Mouse (Mus musculus): ENCODE results near the gene Chd3. TPM values are rescaled to one million over a fixed set of nuclear protein-coding genes. Genes with fewer than 3 reads are reported as not detected.
"Not testable (repeated sequence)": the region's sequence is repeated elsewhere in the genome, so short reads cannot be mapped to it uniquely, and the experiment has no call there.

The Chd3 gene
- total and polyA plus RNA-seq, 2 experiments from 2014 or later = 74.7 to 381 TPM

GRCm38 (mm10) chr11:69322010-69322409 is 47.2 kb downstream of the Chd3 start:
- Histone ChIP-seq H3K4me1 (ENCODE audit: insufficient read depth) (peaks cover 22% of the 10 kb centered on the region), H3K27ac (ENCODE audit: low read depth, low read length) (no peak overlapping the region)
- DNase-seq = no peak

GRCm38 (mm10) chr11:69321580-69321979 is 47.6 kb downstream of the Chd3 start:
- ATAC-seq = no peak
- 95% methylated on average over 6 of the region's 6 CpGs for WGBS
- H3K9me3 ChIP-seq (ENCODE audit: low read length) = no peaks in the 10 kb centered on the region
- H3K4me1 ChIP-seq (ENCODE audit: insufficient read depth) = peaks cover 22% of the 10 kb centered on the region
- H3K27ac ChIP-seq (ENCODE audit: low read depth, low read length) = no peak overlapping the region
- H3K9ac ChIP-seq = 0 out of 2 replicates have a peak overlapping the region, but pooled peaks have one; percentile 81
- no peaks in the 10 kb centered on the region for H3K27me3 ChIP-seq (ENCODE audit: insufficient read depth, low read length)
- peaks cover 24% of the 10 kb centered on the region for H3K36me3 ChIP-seq (ENCODE audit: insufficient read depth)
- TF ChIP-seq CTCF (IDR thresholded peaks at IDR 0.05; ENCODE audit: low read depth) = no peak
- DNase-seq = no peak
- H3K4me2 ChIP-seq (ENCODE audit: low read depth) = peak overlapping the region; percentile 79; the same call in 1 of the 2 replicates
- H3K4me3 ChIP-seq (ENCODE audit: low read depth, low read length) = no peak overlapping the region

More at GRCm38 (mm10) chr11:69322010-69322409, 47.2 kb downstream of the Chd3 start:
- Histone ChIP-seq H3K9ac (peak overlapping the region; percentile 81; the same call in 1 of the 2 replicates), H3K27me3 (ENCODE audit: insufficient read depth, low read length) (no peaks in the 10 kb centered on the region), H3K4me3 (ENCODE audit: low read depth, low read length) (no peak overlapping the region; the same call in 1 of the 2 replicates), H3K36me3 (ENCODE audit: insufficient read depth) (peaks cover 24% of the 10 kb centered on the region), H3K4me2 (ENCODE audit: low read depth) (peak overlapping the region; percentile 79), H3K9me3 (ENCODE audit: low read length) (no peaks in the 10 kb centered on the region)
- WGBS = 52% methylated on average over 6 of the region's 6 CpGs
- no peak for ATAC-seq
- no peak for TF ChIP-seq CTCF (IDR thresholded peaks at IDR 0.05; ENCODE audit: low read depth)

GRCm38 (mm10) chr11:69318000-69318399 is 51.2 kb downstream of the Chd3 start:
- ATAC-seq; H3K4me2 ChIP-seq (ENCODE audit: low read depth); H3K27me3 ChIP-seq (ENCODE audit: insufficient read depth, low read length); DNase-seq; H3K4me3 ChIP-seq (ENCODE audit: low read depth, low read length); H3K9me3 ChIP-seq (ENCODE audit: low read length); H3K27ac ChIP-seq (ENCODE audit: low read depth, low read length); H3K9ac ChIP-seq: not testable (repeated sequence)
- Histone ChIP-seq H3K4me1 (ENCODE audit: insufficient read depth) (peaks cover 11% of the 10 kb centered on the region), H3K36me3 (ENCODE audit: insufficient read depth) (peaks cover 37% of the 10 kb centered on the region)
- WGBS = 85% methylated on average over 3 of the region's 3 CpGs

- no peak for TF ChIP-seq CTCF (IDR thresholded peaks at IDR 0.05; ENCODE audit: low read depth)
- Histone ChIP-seq H3K27me3 (ENCODE audit: insufficient read depth, low read length) (no peaks in the 10 kb centered on the region), H3K27ac (ENCODE audit: low read depth, low read length) (no peak overlapping the region), H3K4me3 (ENCODE audit: low read depth, low read length) (no peak overlapping the region), H3K4me1 (ENCODE audit: insufficient read depth) (no peaks in the 10 kb centered on the region), H3K9ac (no peak overlapping the region), H3K4me2 (ENCODE audit: low read depth) (no peak overlapping the region), H3K36me3 (ENCODE audit: insufficient read depth) (peaks cover 38% of the 10 kb centered on the region), H3K9me3 (ENCODE audit: low read length) (no peaks in the 10 kb centered on the region)
- 97% methylated on average over 6 of the region's 6 CpGs for WGBS
- DNase-seq (no peak), ATAC-seq (no peak)
Measured at GRCm38 (mm10) chr11:69316361-69316760, 52.8 kb downstream of the Chd3 start.

- H3K27me3 ChIP-seq (ENCODE audit: insufficient read depth, low read length) = no peaks in the 10 kb centered on the region
- H3K36me3 ChIP-seq (ENCODE audit: insufficient read depth) = peaks cover 62% of the 10 kb centered on the region
- no peaks in the 10 kb centered on the region for H3K4me1 ChIP-seq (ENCODE audit: insufficient read depth)
- DNase-seq (no peak), ATAC-seq (no peak)
- H3K4me2 ChIP-seq (ENCODE audit: low read depth) = no peak overlapping the region
- H3K9ac ChIP-seq = no peak overlapping the region
- no peak for TF ChIP-seq CTCF (IDR thresholded peaks at IDR 0.05; ENCODE audit: low read depth)
- no peaks in the 10 kb centered on the region for H3K9me3 ChIP-seq (ENCODE audit: low read length)
- WGBS = 67% methylated on average over 7 of the region's 7 CpGs
- no peak overlapping the region for H3K4me3 ChIP-seq (ENCODE audit: low read depth, low read length)
- H3K27ac ChIP-seq (ENCODE audit: low read depth, low read length) = no peak overlapping the region
Measured at GRCm38 (mm10) chr11:69311266-69311665, 57.9 kb downstream of the Chd3 start.

GRCm38 (mm10) chr11:69306039-69306438 is 63.2 kb downstream of the Chd3 start:
- TF ChIP-seq CTCF (IDR thresholded peaks at IDR 0.05; ENCODE audit: low read depth) = no peak
- Histone ChIP-seq H3K4me3 (ENCODE audit: low read depth, low read length) (no peak overlapping the region), H3K9me3 (ENCODE audit: low read length) (no peaks in the 10 kb centered on the region), H3K36me3 (ENCODE audit: insufficient read depth) (peaks cover 82% of the 10 kb centered on the region), H3K27ac (ENCODE audit: low read depth, low read length) (no peak overlapping the region), H3K27me3 (ENCODE audit: insufficient read depth, low read length) (no peaks in the 10 kb centered on the region), H3K9ac (no peak overlapping the region), H3K4me2 (ENCODE audit: low read depth) (no peak overlapping the region), H3K4me1 (ENCODE audit: insufficient read depth) (no peaks in the 10 kb centered on the region)
- DNase-seq = no peak
- ATAC-seq = no peak
- WGBS = 97% methylated on average over 2 of the region's 2 CpGs

GRCm38 (mm10) chr11:69305291-69305690 is 63.9 kb downstream of the Chd3 start:
- H3K9ac ChIP-seq = no peak overlapping the region
- peaks cover 76% of the 10 kb centered on the region for H3K36me3 ChIP-seq (ENCODE audit: insufficient read depth)
- H3K4me1 ChIP-seq (ENCODE audit: insufficient read depth) = no peaks in the 10 kb centered on the region
- WGBS = 92% methylated on average over 9 of the region's 9 CpGs
- no peak for DNase-seq
- no peaks in the 10 kb centered on the region for H3K9me3 ChIP-seq (ENCODE audit: low read length)
- H3K4me3 ChIP-seq (ENCODE audit: low read depth, low read length) = no peak overlapping the region
- H3K27ac ChIP-seq (ENCODE audit: low read depth, low read length) = no peak overlapping the region
- H3K27me3 ChIP-seq (ENCODE audit: insufficient read depth, low read length) = no peaks in the 10 kb centered on the region
- TF ChIP-seq CTCF (IDR thresholded peaks at IDR 0.05; ENCODE audit: low read depth) = no peak
- no peak for ATAC-seq
- no peak overlapping the region for H3K4me2 ChIP-seq (ENCODE audit: low read depth)
